Mouse (Mus musculus) myocyte (in vitro differentiated cells): ENCODE results near the gene Olfr1410. TPM values are rescaled to one million over a fixed set of nuclear protein-coding genes. Genes with fewer than 3 reads are reported as not detected.

ENCODE experiments used
- H3K27me3 ChIP-seq: one replicate; pipeline ENCODE4 v1.6.1; 2011; ENCODE audit not compliant: control insufficient read depth, insufficient read depth, insufficient read length
- H3K36me3 ChIP-seq: one replicate; pipeline ENCODE4 v1.6.1; 2011; ENCODE audit not compliant: control insufficient read depth, insufficient read depth
- H3K4me2 ChIP-seq: one replicate; pipeline ENCODE4 v1.6.1; 2011; ENCODE audit warnings: low read depth, control low read depth
- H3K4me3 ChIP-seq: one replicate; pipeline ENCODE4 v1.5.1; 2011; ENCODE audit warnings: mild to moderate bottlenecking, control low read depth, moderate library complexity
- H3K79me2 ChIP-seq: one replicate; pipeline ENCODE4 v1.6.1; 2011; ENCODE audit not compliant: control insufficient read depth, insufficient read depth
- H3ac ChIP-seq: one replicate; pipeline ENCODE4 v1.6.1; 2011; ENCODE audit not compliant: control insufficient read depth, insufficient read length
- CEBPB ChIP-seq: IDR thresholded peaks from 2 replicates; pipeline ENCODE4 v1.6.1; 2011; ENCODE audit warnings: mild to moderate bottlenecking, moderate library complexity; ENCODE audit not compliant: poor library complexity, insufficient read depth, severe bottlenecking
- E2F4 ChIP-seq: IDR thresholded peaks from one replicate; pipeline ENCODE4 v1.6.1; 2011; ENCODE audit warnings: mild to moderate bottlenecking, control low read depth, moderate library complexity; ENCODE audit not compliant: insufficient read depth
- MAX ChIP-seq: IDR thresholded peaks from one replicate; pipeline ENCODE4 v1.6.1; 2011; ENCODE audit warnings: low read depth, mild to moderate bottlenecking, control low read depth
- MYOD1 ChIP-seq, 3 experiments: IDR thresholded peaks; one replicate each; pipeline ENCODE4 v1.6.1; 2011; ENCODE audit warnings: control low read depth in 2 of 3, low read depth in 2 of 3, mild to moderate bottlenecking in 2 of 3, moderate library complexity in 1 of 3; ENCODE audit not compliant: insufficient read length in 2 of 3, control insufficient read depth in 1 of 3
- MYOG ChIP-seq, 3 experiments: IDR thresholded peaks; one replicate each; pipeline ENCODE4 v1.6.1; 2011; ENCODE audit warnings: control low read depth in 2 of 3, low read depth in 2 of 3, mild to moderate bottlenecking in 2 of 3; ENCODE audit not compliant: insufficient read length in 2 of 3, control insufficient read depth in 1 of 3, insufficient read depth in 1 of 3
- POLR2A ChIP-seq: IDR thresholded peaks from one replicate; pipeline ENCODE4 v1.6.1; 2011; ENCODE audit warnings: low read depth, mild to moderate bottlenecking, control low read depth, moderate library complexity; ENCODE audit not compliant: insufficient read length
- POLR2AphosphoS2 ChIP-seq: IDR thresholded peaks from one replicate; pipeline ENCODE4 v1.6.1; 2011; ENCODE audit warnings: low read depth, control low read depth; ENCODE audit not compliant: insufficient read length
- REST ChIP-seq: IDR thresholded peaks from one replicate; pipeline ENCODE4 v1.6.1; 2011; ENCODE audit warnings: mild to moderate bottlenecking, control low read depth, moderate library complexity; ENCODE audit not compliant: insufficient read depth, insufficient read length
- SRF ChIP-seq: IDR thresholded peaks from one replicate; pipeline ENCODE4 v1.6.1; 2011; ENCODE audit warnings: low read depth; ENCODE audit not compliant: control insufficient read depth, insufficient read length
- TCF12 ChIP-seq: IDR thresholded peaks from one replicate; pipeline ENCODE4 v1.6.1; 2011; ENCODE audit warnings: mild to moderate bottlenecking, control low read depth; ENCODE audit not compliant: poor library complexity, insufficient read depth, severe bottlenecking
- TCF3 ChIP-seq: IDR thresholded peaks from one replicate; pipeline ENCODE4 v1.6.1; 2011; ENCODE audit warnings: low read depth, control low read depth; ENCODE audit not compliant: insufficient read length
- USF1 ChIP-seq: IDR thresholded peaks from one replicate; pipeline ENCODE4 v1.6.1; 2011; ENCODE audit warnings: low read depth, mild to moderate bottlenecking, control low read depth, moderate library complexity
- polyA plus RNA-seq: library from polyadenylated mRNA; unstranded; fragments of >200 nt; fragmentation: generic; extraction: Trizol; gene quantifications from one replicate; pipeline ENCODE4 v1.2.1, GENCODE M21; 2012; ENCODE audit warnings: missing spikeins

The Olfr1410 gene
- polyA plus RNA-seq, 1 experiment, result not detected

DNA sequence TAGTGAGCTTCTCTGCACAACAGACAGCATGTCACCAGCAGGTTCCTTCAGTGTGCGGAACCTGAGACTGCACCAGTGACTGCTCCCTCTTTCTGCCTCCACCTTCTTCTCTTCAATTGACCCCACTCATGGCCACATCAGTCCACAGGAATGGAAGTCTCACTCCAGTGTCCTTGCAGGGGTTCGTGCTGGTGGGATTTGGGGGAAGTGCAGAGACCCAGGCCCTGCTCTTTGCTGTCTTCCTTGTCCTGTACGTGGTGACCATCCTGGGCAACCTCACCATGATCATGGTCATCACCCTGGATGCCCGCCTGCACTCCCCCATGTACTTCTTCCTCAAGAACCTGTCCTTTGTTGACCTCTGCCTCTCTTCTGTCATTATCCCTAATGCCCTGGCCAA is 2.1 kb downstream of the Olfr1410 start:
- no peak overlapping the region for H3K4me3 ChIP-seq
- TF ChIP-seq TCF3 (no peak), MYOD1 (IDR thresholded peaks at IDR 0.05; ENCODE audit: control insufficient read depth in 1 of 3, insufficient read length in 2 of 3, low read depth in 2 of 3) (no peak), MAX (no peak), REST (no peak), POLR2AphosphoS2 (no peak), POLR2A (no peak), CEBPB (no peak), E2F4 (no peak), SRF (no peak), TCF12 (no peak), USF1 (no peak), MYOG (IDR thresholded peaks at IDR 0.05; ENCODE audit: control insufficient read depth in 1 of 3, insufficient read depth in 1 of 3, insufficient read length in 2 of 3, low read depth in 2 of 3) (no peak)
- no peak overlapping the region for H3K4me2 ChIP-seq

DNA sequence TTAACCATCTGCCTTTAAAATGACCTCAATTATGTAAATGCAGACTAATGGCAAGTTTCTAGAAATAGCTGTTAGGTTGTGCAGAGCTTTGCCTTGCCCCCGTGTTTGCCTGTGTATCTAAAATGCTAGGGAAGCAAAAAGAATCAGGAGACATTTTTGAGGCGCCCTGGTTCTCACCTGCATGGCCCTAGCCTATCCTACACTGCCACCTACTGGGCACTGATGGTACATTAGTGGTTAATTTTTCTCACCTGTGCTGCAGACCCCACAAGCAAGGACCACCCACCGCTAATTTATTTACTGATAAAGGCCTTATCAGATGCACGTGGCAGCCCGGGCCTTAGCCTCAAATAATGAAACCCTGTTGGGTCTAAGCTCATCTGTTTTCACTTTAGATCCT is 5.4 kb downstream of the Olfr1410 start:
- Histone ChIP-seq H3ac (no peak overlapping the region), H3K27me3 (peaks cover 22% of the 10 kb centered on the region), H3K79me2 (no peaks in the 10 kb centered on the region), H3K4me2 (no peak overlapping the region), H3K4me3 (no peak overlapping the region), H3K36me3 (no peaks in the 10 kb centered on the region)
- TF ChIP-seq TCF3 (no peak), POLR2AphosphoS2 (no peak), REST (no peak)

More for the DNA sequence above, 2.1 kb downstream of the Olfr1410 start:
- peaks cover 42% of the 10 kb centered on the region for H3K27me3 ChIP-seq
- H3K79me2 ChIP-seq, result no peaks in the 10 kb centered on the region
- H3K36me3 ChIP-seq, result no peaks in the 10 kb centered on the region
- no peak overlapping the region for H3ac ChIP-seq

DNA sequence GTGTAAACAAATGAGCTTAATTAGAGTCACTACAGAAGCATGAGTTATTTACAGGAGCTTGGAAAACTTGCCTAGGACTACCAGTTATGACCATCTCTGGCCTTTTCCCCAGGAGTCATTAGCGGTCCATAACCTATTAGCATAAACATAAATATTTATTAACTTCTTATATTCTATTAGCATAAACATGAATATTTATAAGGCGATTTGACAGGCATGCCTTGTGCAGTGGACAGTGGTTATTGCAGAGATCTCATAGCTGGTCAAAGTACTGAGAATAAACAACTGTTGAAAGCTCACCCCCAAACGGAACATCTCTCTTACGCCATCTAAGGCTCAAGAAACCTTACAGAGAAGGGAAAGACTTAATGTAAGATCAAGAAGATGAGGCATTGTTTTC is 7.6 kb downstream of the Olfr1410 start:
- Histone ChIP-seq H3ac (no peak overlapping the region), H3K36me3 (no peaks in the 10 kb centered on the region), H3K27me3 (peaks cover 5% of the 10 kb centered on the region), H3K4me3 (no peak overlapping the region), H3K79me2 (no peaks in the 10 kb centered on the region), H3K4me2 (no peak overlapping the region)
- TF ChIP-seq REST (no peak), POLR2A (no peak), E2F4 (no peak), MYOD1 (IDR thresholded peaks at IDR 0.05; ENCODE audit: control insufficient read depth in 1 of 3, insufficient read length in 2 of 3, low read depth in 2 of 3) (no peak), TCF3 (no peak), MYOG (IDR thresholded peaks at IDR 0.05; ENCODE audit: control insufficient read depth in 1 of 3, insufficient read depth in 1 of 3, insufficient read length in 2 of 3, low read depth in 2 of 3) (no peak), CEBPB (no peak), TCF12 (no peak), USF1 (no peak), POLR2AphosphoS2 (no peak), SRF (no peak), MAX (no peak)

DNA sequence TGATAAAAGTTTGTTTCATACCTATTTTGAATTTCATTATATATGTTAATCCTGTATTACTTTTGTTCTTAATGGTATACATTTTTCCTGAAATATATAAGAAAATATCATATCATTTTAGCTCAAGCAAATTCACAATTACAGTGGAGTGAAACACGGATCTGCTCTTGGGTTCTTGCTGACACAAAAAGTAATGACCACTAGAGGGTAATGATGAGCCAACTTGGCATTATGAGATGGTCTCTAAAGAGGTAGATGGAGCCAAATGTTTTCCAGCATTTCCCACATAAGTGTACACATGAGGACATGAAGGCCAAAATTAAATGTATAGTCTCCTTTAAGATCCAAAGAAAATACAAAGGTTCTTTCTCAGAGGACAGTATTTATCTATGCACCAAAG is 8.9 kb downstream of the Olfr1410 start:
- TF ChIP-seq TCF3 (no peak), E2F4 (no peak), MAX (no peak), REST (no peak), POLR2AphosphoS2 (no peak), MYOG (IDR thresholded peaks at IDR 0.05; ENCODE audit: control insufficient read depth in 1 of 3, insufficient read depth in 1 of 3, insufficient read length in 2 of 3, low read depth in 2 of 3) (no peak), CEBPB (no peak), TCF12 (no peak), POLR2A (no peak), USF1 (no peak), MYOD1 (IDR thresholded peaks at IDR 0.05; ENCODE audit: control insufficient read depth in 1 of 3, insufficient read length in 2 of 3, low read depth in 2 of 3) (no peak), SRF (no peak)
- H3K79me2 ChIP-seq, result no peaks in the 10 kb centered on the region

DNA sequence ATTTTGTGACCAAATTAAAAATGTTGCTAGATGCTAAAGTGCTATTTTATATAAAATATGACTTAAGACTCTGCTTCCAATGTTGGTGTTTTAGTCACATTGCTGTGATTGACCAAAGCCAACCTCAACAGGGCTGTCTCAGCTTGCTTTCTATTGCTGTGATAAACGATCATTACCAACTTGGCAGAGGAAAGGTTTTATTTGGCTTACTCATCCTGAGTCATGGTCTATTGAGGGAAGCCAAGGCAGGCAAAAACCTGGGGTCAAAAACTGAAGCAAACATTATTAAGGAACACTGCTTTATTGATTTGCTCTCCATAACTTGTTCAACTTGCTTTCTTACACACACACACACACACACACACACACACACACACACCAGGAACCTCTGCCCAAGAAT is 10.5 kb downstream of the Olfr1410 start:
- Histone ChIP-seq H3K79me2 (no peaks in the 10 kb centered on the region), H3K36me3 (no peaks in the 10 kb centered on the region), H3K4me3 (no peak overlapping the region), H3K27me3 (no peaks in the 10 kb centered on the region), H3K4me2 (peak overlapping the region; percentile 22), H3ac (no peak overlapping the region)
- TF ChIP-seq CEBPB, result no peak
- TF ChIP-seq USF1, result no peak
- TF ChIP-seq MAX, result no peak
- TF ChIP-seq MYOG (IDR thresholded peaks at IDR 0.05; ENCODE audit: control insufficient read depth in 1 of 3, insufficient read depth in 1 of 3, insufficient read length in 2 of 3, low read depth in 2 of 3), result no peak
- TF ChIP-seq SRF, result no peak
- no peak for TF ChIP-seq POLR2AphosphoS2
- no peak for TF ChIP-seq REST
- TF ChIP-seq TCF12, result no peak
- TF ChIP-seq POLR2A, result no peak
- TF ChIP-seq TCF3, result no peak
- TF ChIP-seq MYOD1 (IDR thresholded peaks at IDR 0.05; ENCODE audit: control insufficient read depth in 1 of 3, insufficient read length in 2 of 3, low read depth in 2 of 3), result no peak
- TF ChIP-seq E2F4, result no peak

More for the DNA sequence above, 8.9 kb downstream of the Olfr1410 start:
- Histone ChIP-seq H3K27me3 (no peaks in the 10 kb centered on the region), H3K36me3 (no peaks in the 10 kb centered on the region), H3K4me3 (no peak overlapping the region), H3K4me2 (no peak overlapping the region), H3ac (no peak overlapping the region)
